Mouse (Mus musculus) embryo, embryonic 10 days (tissue): ENCODE measurements around the gene Gnb5.
"Not testable (repeated sequence)": the region's sequence is repeated elsewhere in the genome, so short reads cannot be mapped to it uniquely, and the experiment has no call there.

Source experiments
- DNase-seq: peaks from one replicate; pipeline ENCODE4 v3.0.0-alpha.2; 2015; ENCODE audit warnings: low spot score

Gene Gnb5

DNA sequence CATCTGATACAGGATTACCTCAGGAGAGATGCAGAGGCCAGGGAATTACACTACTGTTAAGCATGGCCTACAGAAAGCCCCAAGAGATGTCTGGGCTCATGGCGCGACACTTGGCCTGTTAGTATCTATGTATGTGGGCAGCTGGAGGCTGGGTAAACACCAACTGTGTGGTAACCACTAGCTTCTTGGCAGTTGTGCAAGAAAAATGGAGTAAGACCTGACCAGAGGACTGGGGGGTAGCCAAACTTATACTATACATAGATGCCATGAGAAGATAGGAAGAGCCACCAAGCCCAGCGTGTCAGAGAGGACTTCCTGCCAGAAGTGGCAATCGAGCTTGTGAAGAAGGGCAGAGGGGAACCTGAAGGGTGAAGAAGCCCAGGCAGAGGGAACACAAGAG is 56.1 kb downstream of the Gnb5 start:
- no peak for DNase-seq

- DNase-seq, result no peak
These were observed 56.9 kb downstream of the Gnb5 start for GRCm38 (mm10) chr9:75363001-75363400.

DNA sequence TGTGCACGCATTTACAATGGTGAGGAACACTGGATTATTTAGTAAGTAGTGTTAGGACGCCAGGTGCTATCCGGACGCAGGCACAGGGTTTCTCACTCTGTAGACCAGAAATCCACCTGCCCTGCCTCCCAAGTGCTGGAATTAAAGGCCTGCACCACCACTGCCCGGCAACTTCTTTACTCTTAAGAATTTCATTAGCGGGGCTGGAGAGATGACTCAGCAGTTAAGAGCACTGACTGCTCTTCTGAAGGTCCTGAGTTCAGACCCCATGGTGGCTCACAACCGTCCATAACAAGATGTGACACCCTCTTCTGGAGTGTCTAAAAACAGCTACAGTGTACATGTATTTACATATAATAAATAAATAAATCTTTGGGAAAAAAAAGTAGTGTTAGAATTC is 57.6 kb downstream of the Gnb5 start:
- not testable (repeated sequence) for DNase-seq

GRCm38 (mm10) chr9:75365195-75365594 is 59.1 kb downstream of the Gnb5 start:
- DNase-seq, result no peak

- DNase-seq, result no peak
These were observed 60.1 kb downstream of the Gnb5 start for GRCm38 (mm10) chr9:75366191-75366590.

- no peak for DNase-seq
These were observed 62.7 kb downstream of the Gnb5 start for GRCm38 (mm10) chr9:75368779-75369178.

DNA sequence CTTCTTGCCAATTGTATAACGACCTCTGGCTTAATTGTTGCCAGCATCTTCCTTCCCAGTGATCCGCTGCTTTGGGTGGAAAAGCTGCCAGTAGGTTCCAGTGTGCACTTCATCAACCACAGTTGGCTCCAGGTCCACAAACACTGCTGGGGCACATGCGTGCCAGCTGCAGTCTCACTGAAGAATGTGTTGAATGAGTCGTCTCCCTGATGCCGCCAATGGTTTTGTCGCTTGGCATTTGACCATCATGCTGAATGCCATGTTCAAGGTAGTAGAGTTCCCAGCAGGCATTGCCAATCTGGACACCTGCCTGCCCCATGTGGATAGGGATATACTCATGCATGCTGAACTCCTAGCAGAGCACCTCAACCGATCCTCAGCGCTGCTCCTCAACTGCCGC is 69.5 kb downstream of the Gnb5 start:
- DNase-seq, result no peak

DNA sequence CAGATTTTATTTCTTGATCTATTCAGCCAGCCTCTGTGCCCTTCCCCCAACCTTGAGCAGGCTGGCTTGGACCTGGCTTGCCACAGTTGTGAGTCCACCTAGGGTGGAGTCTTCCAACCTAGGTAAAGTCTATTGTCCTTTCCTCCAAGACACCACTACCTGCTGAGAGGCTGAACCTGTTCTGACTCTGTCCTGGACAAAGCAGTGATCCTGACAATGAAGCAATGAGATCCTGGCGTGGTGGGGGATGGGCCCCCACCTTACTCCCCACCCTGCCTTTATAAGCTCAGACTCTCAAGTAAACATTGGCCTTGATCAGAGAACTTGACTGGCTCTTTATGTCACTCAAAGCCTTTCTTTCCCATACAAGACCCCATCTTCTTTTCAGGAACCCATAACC is 70.3 kb downstream of the Gnb5 start:
- no peak for DNase-seq

DNA sequence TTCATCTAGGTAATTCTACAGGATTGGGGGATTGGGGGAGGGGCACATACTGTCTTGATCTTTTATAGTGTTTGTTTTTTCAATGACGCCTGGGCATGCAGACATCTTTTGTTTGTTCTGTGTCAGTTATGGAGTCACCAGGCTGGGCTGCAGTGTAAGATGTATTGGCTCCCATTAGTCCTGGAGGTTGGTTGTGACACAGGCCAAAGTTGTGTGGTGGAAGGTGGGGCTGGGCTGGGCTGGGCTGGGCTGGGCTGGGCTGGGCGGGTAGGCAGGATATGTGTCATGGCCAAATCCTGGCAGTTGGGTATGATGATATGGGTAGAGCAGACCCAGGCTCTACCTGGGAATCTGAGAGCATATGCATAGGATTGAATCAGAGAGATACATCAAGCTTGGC is 72.7 kb downstream of the Gnb5 start:
- DNase-seq, result no peak

- no peak for DNase-seq
These were observed 76.7 kb downstream of the Gnb5 start for GRCm38 (mm10) chr9:75382825-75383224.

DNA sequence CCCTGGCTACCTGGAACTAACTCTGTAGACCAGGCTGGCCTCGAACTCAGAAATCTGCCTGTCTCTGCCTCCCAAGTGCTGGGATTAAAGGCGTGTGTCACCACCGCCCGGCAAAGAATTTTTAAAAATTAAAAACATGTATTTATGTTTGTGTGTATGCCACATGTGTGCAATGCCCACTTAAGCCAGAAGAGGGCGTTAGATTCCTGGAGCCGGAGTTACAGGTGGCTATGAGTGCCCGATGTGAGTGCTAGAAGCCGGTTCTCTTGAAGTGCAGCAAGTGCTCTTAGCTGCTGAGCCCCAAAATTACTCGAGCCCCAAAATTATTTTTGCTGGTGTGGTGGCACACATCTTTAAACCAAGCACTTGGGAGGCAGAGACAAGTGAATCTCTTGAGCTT is 77.7 kb downstream of the Gnb5 start:
- no peak for DNase-seq

DNA sequence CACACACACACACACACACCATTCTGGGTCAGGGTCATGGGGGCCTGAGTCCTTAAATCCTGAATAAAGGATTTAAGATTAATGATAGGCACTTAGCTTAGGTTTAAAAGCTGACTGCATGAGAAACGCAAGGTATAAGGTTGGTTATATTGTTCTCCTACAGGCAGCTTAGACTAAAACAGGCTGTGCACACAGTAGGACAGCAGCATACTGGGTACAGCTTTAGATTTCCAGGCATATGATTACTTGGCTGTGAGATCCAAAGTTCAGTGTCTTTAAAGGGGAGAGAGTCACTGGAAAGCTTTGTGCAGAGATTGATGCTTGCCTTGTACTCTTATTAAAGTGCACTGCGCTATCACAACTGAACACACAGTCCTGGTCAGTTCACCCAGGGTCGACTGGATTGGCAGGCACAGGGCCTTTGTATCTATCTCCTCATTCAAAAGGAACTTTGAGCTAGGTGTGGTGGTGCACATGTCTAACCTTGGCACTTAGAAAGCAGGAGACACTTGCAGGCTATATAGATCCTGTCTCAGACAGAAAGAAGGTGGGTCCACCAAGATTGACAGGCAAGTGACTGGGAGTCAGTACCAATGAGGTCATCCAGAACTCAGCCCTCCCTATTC is 78.4 kb downstream of the Gnb5 start:
- DNase-seq, result no peak

- DNase-seq, result no peak
These were observed 79.3 kb downstream of the Gnb5 start for GRCm38 (mm10) chr9:75385218-75385974.

- DNase-seq, result no peak
These were observed 87.2 kb downstream of the Gnb5 start for GRCm38 (mm10) chr9:75393251-75393650.
